Mouse (Mus musculus) hindlimb bud, embryonic 11.5 days (tissue): ENCODE measurements around the gene Ltbp4.

Experiments used
- DNase-seq: peaks from one replicate; pipeline ENCODE4 v3.0.0-alpha.2; 2012; ENCODE audit warnings: low read depth, low spot score; ENCODE audit errors: extremely low spot score

Ltbp4 gene

DNA sequence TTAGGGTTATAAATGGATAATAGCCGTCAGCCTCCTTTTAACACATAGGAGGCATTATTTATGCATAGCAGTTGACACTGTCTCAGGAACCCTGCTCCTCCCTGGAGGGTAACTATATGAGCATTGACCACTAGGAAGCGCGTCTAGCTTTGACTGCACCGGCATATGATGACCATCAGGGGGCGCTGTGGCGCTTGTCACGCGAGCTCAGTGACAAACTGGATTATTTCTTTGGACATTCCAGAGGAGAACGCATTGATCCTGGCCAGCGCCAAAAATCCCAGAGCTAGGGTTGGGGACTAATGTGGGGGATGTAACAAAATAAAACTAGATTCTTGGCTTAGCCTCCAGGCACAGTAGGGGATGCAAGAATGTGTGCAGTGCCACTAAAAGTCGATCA is 35.3 kb downstream of the Ltbp4 start:
- DNase-seq: no peak

DNA sequence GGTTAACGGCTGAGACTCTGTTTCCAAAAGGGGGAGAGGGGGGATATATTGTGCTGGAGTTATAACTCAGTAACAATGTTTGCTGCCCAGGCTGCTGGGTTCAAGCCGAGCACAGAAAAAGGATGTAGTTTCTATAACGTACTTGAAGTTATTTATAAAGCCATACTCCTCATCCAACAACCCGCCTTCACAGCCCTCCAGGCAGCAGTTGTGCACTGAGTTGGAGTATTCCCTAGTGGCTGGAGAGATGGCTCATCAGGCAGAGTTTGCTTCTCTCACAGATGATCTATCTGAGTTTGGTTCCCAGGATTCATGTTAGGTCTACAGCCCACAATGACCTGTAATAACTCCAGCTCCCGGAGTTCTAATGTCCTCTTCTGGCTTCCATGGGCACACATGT is 36.7 kb downstream of the Ltbp4 start:
- DNase-seq: no peak

DNA sequence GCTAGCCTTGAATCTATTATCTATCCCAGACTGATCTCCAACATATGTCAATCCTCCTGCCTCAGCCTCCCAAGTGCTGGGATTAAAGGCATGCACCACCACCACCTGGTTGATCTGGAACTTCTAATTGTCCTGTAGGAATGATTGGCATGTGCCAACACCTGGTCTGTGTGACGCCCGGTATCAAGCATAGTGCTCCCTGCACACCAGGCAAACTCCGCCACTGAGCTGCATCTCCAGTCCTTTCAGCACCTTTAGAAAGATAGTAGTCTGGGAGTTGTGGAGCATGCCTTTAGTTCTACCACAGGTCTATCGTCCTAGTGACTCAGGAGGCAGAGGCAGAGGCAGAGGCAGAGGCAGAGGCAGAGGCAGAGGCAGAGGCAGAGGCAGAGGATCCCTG is 37.1 kb downstream of the Ltbp4 start:
- no peak for DNase-seq

DNA sequence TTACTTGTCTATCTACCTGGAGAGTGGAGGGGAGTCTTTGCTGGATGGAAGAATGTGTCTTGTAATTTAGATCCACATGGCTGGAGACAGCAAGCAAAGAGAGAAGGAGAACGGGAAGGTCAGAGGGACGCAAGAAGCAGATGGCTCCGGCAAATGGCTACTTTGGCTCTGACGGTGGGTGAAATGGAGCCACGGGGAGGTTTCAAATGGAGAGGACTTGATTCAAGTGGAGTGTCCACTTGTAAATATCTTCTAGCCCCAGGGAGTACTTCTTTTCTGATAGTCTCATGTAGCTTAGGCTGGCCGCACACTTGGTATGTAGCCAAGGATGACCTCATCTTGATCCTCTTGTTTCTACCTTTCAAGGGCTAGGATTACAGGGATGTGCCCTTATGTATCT is 38.7 kb downstream of the Ltbp4 start:
- no peak for DNase-seq

DNA sequence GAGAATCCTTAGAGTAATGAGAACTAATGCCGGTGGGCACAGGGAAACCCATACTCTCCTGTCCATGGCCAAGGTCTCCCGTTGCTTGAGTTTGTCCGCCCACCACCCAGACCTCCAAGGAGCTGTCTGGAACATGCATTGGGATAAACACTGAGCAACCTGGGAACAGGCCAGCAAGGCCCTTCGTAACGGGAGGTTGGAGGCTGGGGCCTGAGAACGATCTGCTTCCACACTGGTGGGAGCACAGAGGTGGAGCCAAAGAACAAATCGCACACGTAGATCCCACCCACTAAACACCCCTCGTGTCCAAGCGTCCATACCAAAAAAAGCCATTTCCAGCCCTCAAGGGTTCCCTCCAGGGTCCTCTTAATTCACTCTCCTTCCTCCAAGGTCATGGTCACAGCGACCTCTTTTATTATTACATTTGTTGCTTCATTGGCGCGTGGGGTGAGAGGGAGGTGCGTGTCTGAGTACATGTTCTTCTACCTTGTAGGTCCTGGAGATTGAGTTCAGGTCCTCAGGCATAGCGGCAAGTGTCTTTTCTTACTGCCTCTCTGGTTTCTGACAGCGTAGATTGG is 39.4 kb downstream of the Ltbp4 start:
- DNase-seq: no peak

DNA sequence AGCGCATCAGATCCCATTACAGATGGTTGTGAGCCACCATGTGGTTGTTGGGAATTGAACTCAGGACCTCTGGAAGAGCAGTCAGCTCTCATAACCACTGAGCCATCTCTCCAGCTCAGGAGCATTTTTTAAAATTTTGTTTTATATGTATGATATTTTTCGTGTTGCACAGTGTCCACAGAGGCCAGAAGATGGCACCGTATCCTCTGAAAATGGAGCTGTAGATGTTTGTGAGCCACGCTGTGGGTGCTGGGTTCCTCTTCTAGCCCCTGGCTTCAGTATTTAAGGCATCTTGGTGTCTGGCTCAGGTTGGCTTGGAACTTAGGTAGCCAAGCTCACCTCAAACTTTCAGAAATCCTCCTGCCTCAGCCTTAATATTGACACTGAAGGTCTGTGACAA is 41.0 kb downstream of the Ltbp4 start:
- no peak for DNase-seq

DNA sequence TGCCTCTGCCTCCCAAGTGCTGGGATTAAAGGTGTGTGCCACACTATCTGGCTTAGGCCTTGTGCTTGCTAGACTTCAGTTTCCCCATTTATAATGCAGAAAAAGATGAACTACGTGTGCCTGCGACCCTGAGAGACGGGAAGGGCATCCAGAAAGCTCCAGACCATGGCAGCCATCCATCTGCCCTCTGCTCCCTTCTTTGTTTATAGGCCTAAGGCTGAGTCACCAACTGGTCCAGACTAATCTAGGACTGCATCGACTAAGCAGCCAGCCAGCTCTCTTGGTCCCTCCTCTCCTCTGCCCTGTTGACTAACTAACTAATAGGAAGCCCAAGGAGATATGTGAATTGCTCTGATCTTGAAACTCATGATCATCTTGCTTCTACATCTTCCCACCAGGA is 41.5 kb downstream of the Ltbp4 start:
- DNase-seq: no peak

DNA sequence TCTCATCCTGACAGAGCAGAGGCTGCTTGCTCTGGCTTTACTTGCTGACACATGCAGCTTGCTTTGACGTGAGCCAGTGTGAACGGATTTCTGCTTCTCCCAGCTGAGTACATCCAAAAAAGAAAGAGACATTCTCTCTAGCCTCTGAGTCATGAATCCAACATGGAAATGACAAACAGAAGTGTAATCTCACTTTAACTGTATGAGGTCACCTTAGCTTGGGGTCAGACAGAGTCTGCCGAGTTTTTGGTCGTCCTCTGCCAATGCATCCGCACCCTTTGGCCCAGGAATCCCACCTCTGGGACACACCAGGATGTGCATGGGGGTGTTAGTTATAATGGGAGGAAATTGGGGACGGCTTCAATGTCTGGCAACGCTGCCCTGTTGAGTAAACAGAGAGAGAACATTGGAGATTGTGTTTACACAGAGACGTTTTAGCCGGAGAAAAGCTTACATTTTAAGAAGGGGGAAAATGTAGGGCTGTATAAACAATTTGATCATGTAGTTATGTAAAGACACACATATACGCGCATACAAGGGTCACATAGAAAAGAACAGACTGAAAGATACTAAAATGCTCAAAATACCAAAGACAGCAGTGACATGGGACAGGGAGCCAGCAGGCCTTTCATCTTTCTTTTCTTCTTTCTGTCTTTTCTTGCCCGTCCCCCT is 45.6 kb downstream of the Ltbp4 start:
- DNase-seq: no peak

DNA sequence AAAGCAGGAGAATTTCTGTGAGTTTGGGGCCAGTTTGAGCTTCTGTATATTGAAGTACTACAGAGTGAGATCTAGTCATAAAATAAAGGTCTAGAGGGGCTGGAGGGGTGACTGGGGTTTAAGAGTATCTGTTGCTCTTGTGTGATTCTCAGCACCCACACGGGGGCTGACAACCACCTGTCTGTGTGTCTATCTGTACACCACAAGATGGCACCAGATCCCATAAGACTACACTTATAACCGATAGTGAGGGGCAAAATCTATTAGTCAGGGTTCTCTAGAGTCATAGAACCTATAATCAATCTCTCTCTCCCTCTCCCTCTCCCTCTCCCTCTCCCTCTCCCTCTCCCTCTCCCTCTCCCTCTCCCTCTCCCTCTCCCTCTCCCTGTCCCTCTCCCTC is 46.9 kb downstream of the Ltbp4 start:
- DNase-seq: no peak

DNA sequence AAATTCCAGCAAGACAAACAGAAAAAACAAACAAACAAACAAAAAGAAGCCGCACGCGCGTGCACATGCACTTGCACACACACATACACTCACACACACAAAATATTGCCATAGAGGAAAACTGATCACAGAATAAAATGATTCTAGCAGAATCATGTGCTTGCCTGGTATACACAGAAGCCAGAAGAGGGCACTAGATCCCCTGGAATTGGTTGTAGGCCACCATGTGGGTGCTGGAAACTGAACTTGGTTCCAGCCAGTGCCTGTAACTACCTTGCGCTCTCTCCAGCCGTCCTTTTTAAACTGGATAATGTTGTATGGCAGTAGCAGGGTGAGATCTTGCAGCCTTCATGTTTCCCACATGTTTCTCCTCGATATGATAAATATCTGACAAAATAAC is 48.8 kb downstream of the Ltbp4 start:
- no peak for DNase-seq

DNA sequence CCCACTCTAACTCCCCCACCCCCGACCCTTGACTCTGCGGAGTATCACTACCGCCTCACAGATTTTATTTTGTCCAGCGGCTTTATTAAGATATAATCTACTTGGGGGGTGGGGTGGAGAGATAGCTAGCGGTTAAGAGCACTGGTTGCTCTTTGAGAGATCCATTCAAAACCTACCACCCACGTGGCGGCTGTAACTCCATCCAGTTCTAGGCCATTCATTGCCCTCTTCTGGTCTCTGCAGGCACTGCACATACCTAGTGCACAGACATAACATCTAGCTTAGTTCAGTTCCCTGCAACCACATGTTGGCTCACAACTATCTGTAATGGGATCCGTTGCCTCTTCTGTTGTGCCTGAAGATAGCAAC is 51.8 kb downstream of the Ltbp4 start:
- DNase-seq: peak; percentile 37

DNA sequence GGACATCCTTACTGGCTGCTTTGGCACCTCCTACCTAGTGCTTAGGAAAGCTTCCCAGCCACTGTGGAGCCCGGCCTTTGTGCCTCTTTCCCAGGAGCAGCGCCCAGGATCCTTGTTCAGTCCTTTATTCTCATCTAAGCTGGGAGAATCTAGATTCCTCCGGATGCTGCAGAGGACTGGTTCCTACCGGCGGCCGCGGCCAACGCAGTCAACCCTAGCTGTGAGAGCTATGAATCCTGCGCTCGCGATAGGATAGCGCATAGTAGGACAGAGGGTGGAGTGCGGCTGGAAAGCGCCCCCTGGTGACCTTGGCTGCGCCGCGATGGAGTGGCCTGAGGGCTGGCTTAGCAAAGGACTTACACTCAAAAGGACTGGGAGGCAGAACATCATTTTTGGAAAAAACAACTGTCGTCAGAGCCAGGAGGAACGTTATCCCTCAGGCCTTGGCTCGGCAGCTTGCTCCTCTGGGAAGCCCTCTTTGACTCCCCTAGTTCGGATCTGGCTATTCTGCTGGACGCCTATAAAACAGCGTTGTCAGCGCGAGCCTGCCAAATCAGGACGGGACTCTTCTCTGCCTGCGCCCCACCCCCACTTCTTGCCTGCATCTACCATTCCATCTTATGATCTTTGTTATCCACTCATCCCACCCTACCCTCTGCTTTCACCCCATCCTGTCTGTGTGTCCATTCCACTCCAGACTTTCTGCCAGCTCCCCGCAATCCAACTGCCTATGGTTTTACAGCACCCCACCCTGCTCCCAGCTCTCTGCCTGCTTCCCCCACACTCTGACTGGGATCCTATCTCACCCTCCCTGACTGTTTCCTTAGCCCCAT is 52.4 kb downstream of the Ltbp4 start:
- DNase-seq: no peak

DNA sequence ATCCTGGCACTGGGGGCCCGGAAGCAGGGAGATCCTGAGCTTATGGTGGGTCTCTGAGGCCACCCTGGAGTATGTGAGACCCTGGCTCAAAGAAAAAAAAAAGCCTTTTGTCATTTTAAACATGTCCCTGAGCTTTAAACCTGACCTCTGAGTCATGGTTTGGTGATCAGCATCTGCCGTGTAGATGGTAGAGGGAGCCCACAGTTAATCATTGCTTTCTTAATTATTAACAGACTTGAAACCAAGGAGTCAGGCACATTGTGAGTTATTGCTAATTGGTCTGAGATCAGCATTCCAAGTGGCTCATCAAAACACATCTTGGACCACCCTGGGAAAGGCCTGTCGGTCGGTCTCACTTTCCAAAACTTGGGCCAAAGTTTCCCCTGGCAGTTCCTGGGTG is 55.3 kb downstream of the Ltbp4 start:
- no peak for DNase-seq

DNA sequence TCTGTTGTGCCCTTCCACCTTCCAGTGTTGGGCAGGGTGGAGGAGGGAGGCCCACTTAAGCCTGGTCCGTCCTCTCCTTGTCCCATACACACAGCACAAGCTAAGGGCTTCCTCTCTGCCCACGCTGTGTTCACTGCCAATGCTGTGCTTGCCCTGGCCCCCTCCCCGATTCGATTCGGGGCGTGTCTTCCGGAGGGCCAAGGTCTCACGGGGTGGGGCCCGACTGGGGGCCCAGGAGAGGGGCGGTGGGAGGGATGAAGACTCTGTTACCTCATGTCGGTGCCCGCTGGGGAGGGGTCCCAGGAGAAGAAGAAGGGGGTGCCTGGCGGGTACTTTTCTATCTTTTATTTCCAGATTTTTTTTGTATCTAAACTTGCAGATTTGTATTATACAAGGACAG is 55.8 kb downstream of the Ltbp4 start:
- DNase-seq: no peak

DNA sequence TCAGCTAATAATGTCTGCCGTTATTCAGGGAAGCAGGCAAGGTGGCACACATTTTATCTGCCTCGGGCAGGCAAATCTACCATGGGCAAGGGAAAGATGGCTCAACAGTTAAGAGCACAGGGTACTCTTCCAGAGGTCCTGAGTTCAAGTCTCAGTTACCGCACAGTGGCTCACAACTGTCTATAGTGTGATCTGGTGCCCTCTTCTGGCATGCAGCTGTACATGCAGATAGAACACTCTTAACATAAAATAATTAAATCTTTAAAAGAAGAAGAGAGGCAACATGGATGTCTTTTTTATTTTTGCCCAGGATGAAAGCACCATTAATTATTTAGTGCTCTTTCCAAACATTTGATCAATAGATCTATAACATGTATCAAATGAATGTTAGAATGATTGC is 60.3 kb downstream of the Ltbp4 start:
- DNase-seq: no peak

DNA sequence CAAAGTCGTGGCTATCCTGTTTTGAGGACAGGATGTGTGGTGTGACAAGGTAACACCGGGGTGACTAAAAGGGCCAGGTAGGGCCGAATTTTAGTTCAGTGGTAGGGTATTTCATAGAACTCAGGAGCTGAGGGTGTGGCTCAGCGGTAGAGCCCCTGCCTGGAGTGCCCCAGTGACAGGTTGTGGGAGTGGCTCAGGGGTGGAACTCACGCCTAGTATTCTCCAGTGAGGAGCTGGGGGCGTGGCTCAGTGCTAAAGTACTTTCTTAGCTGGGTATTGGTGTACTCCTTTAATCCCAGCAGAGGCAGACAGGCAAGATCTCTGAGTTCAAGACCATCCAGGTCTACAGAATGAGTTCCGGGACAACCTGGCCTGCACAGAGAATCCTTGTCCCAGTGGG is 61.5 kb downstream of the Ltbp4 start:
- DNase-seq: no peak

DNA sequence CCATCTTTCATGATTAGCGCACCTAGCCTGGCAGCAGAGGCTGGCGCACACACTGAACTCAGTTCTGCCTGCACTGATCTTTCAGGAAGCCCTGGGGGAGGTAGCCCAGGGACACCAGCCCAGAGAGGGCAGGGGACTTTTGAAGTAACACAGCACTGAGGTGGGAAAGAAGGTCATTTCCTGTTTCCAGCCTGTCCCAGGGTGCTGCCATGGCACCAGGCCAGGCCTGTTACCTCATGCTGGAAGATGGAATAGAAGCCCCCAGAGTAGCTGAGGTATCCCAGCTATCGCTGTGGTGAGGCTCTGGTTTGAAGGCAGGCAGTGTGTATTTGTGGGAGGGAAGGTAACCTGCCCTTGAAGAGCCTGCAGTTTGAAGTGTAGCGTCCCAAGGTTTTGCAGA is 62.6 kb downstream of the Ltbp4 start:
- DNase-seq: no peak

DNA sequence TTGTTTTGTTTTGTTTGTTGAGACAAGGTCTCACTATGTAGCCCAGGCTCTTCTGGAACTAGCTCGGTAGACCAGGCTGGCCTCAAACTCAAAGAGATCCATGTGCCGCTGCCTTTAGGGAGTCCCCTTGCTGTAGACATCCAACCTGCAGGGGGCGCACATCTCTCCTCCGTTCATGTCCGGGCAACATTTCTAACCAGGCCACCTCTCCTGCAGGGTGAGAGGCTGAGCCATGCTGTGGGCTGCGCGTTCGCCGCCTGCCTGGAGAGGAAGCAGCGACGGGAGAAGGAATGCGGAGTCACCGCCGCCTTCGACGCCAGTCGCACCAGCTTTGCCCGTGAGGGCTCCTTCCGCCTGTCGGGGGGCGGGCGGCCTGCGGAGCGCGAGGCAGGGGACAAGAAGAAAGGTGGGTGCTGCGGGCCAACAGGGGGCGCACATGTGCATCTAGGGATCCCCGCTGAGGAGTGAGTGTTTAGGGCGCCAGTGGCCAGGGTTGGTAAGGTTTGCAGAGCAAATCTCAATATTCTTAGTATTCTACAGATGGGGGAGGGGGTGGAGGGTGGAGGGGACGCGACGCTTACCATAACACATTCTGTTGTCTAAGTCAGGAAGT is 63.6 kb downstream of the Ltbp4 start:
- DNase-seq: no peak

DNA sequence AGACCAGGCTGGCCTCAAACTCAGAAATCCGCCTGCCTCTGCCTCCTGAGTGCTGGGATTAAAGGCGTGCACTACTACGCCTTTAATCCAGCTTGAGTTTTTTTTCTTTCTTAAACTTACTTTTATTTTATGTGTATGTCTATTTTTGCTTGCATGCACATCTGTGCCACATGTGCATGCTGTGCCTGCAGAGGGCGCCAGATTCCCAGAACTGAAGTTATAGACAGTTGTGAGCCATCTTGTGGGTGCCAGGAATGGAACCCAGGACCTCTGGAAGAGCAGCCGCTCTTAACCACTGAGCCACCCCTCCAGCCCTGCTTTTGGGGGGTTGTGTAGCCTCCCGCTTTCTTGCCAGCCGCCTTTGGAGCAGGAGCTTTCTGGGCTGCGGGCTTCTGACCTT is 66.1 kb downstream of the Ltbp4 start:
- no peak for DNase-seq

DNA sequence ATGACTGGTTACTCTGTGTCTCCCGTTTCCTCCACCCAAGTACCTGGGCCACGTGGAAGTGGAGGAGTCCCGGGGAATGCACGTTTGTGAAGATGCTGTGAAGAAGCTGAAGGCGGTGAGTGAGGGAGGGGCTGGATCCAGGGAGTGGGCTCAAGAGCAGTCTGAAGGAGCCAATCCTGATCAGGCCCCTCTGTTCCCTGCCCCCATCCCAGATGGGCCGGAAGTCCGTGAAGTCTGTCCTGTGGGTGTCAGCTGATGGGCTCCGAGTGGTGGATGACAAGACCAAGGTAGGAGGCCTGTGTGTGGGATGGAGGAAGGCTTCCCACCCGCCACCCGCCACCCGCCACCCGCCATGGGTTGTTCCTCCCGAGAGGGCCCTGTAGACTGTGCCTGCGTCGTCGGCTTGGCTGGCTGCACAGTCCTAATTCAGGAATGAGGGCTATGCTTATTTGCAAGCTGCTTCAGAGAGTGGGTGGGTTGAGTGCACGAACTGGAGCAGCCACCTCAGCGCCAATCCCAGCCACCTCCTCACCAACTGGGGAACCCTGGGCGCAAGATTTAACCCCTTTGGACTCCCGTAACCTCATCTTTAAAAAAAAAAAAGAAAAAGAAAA is 70.9 kb downstream of the Ltbp4 start:
- no peak for DNase-seq

DNA sequence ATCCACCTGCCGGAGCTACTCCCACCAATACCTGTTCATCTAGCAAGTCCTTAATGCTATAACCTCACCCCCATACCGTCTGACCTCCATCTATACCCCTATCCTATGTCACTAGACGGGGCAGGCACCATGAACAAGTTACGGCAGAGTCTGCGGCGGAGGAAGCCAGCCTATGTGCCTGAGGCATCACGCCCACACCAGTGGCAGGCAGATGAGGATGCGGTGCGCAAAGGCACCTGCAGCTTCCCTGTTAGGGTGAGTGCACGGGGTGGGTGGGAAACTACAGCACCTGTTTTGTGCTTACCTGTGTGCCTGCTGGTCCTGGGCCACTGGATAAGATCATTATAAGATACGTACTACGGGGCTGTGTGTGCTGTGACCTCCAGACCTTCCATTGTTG is 72.7 kb downstream of the Ltbp4 start:
- no peak for DNase-seq

DNA sequence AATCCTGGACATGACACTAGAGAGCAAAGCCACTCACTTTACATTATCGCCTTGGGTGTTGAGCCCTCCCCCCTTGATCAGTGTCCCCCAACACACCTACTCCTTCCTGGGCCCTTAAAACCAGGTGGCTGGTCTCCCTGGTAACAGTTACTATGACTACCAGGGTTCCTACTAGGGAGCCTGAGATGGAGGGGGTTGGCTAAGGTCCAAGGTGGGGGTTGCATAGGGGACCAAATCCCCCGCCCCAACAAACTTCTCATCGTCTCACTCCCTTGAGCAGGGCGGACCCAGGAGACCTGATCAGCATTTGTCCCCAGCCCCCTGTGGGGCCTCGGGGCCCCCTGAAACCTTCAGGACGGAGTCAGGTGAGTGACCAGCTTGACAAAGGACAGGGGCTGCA is 75.6 kb downstream of the Ltbp4 start:
- DNase-seq: no peak
